Mouse (Mus musculus): Measurements from ENCODE around the gene Inpp4b.

- TF ChIP-seq CTCF (IDR thresholded peaks at IDR 0.05; ENCODE audit: low read depth, low read length), result no peak
- no peak for TF ChIP-seq POLR2A (IDR thresholded peaks at IDR 0.05; ENCODE audit: borderline replicate concordance, low read depth, low read length)
Measured at GRCm38 (mm10) chr8:81494823-81495222, 152.5 kb downstream of the Inpp4b start.

All from bone marrow macrophage, adult 2 months (primary cell).